In the genomic region with DNA sequence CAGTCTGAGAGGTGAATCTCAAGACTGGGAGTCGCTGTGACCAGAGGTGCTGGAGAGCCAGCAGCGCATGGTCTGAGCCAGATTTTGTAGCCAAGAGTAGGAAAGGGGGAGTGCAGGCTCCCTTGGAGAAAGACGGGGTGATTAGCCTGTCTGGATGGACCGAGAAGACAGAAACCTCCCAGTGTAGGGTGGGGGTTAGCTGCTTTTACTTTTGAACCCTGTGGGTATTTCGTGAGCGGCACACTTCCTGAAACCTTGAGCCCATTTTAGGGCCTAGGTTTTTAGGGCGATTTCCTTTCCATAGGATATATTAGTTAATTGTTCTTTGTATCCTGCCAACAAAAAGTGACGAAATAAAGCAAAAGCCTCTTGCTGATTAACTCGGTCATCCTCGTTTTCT, we compare ENCODE assay signal across 8 mouse cellular contexts. TPM values are rescaled to one million over a fixed set of nuclear protein-coding genes. Genes with fewer than 3 reads are reported as not detected.
A peak's percentile ranks its signal among the peaks of the same experiment; 100 is the strongest.
DNase-seq lines count a peak whose midpoint lies in the region; ATAC-seq and TF ChIP-seq lines count a peak whose summit lies in the region.

No protein-coding gene starts in this region.

- H3K9me3 ChIP-seq in forebrain, embryonic 14.5 days (replicated peaks; ENCODE audit: control insufficient read depth, low read length) = no peaks in the 10 kb centered on the region
- no peaks in the 10 kb centered on the region for H3K9me3 ChIP-seq in intestine, postnatal 0 days (ENCODE audit: control insufficient read depth)

- DNase-seq in cerebellum, adult 8-10 months = peak; percentile 18
- no peak for DNase-seq in cerebellum, adult 18-20 months
- DNase-seq in ZHBTc4 (ENCODE audit: low read depth, low spot score) = peak; percentile 28
- DNase-seq in forebrain, embryonic 14.5 days (ENCODE audit: low spot score) = peak; percentile 5
- DNase-seq in Muller cell, postnatal 12 days (ENCODE audit: inconsistent ontology term) = no peak
- DNase-seq in layer of hippocampus, postnatal 25 days (ENCODE audit: extremely low spot score in 1 of 2, low spot score in 1 of 2) = no peak

- no peak for TF ChIP-seq CTCF in intestine, postnatal 0 days (IDR thresholded peaks at IDR 0.05; ENCODE audit: low read depth)

- peak overlapping the region; percentile 68 for H3K9ac ChIP-seq in forebrain, embryonic 14.5 days (ENCODE audit: low read length)
- peak overlapping the region; percentile 58; the same call in 1 of the 2 replicates for H3K9ac ChIP-seq in intestine, postnatal 0 days (ENCODE audit: low read depth, low read length)

- H3K4me1 ChIP-seq in forebrain, embryonic 14.5 days (ENCODE audit: control insufficient read depth, insufficient read depth, low read length) = peaks cover 14% of the 10 kb centered on the region
- 0 out of 2 replicates have a peak, but pooled peaks cover 5% of the 10 kb centered on the region for H3K4me1 ChIP-seq in intestine, postnatal 0 days (replicated peaks; ENCODE audit: control insufficient read depth, insufficient read depth, low read length)

- no peak for ATAC-seq in forebrain, embryonic 14.5 days
- ATAC-seq in intestine, postnatal 0 days = no peak
- peak; percentile 7; the same call in 1 of the 2 replicates for ATAC-seq in megakaryocyte progenitor cell, adult 5-6 weeks (replicated peaks; ENCODE audit: poor library complexity)

- H3K4me2 ChIP-seq in forebrain, embryonic 14.5 days (ENCODE audit: low read length) = peak overlapping the region; percentile 84
- H3K4me2 ChIP-seq in intestine, postnatal 0 days (replicated peaks; ENCODE audit: low read depth) = peak overlapping the region; percentile 97

- H3K4me3 ChIP-seq in forebrain, embryonic 14.5 days (ENCODE audit: low read depth, low read length) = peak overlapping the region; percentile 75
- peak overlapping the region; percentile 84; the same call in 1 of the 2 replicates for H3K4me3 ChIP-seq in intestine, postnatal 0 days (ENCODE audit: low read depth, low read length)

- 8% methylated on average over 10 of the region's 10 CpGs for WGBS in forebrain, embryonic 14.5 days
- 23% methylated on average over 10 of the region's 10 CpGs for WGBS in intestine, postnatal 0 days

- H3K27ac ChIP-seq in forebrain, embryonic 14.5 days (ENCODE audit: low read depth, low read length) = no peak overlapping the region
- peak overlapping the region; percentile 80; the same call in 1 of the 2 replicates for H3K27ac ChIP-seq in intestine, postnatal 0 days (ENCODE audit: low read depth, low read length)

- H3K27me3 ChIP-seq in forebrain, embryonic 14.5 days (replicated peaks; ENCODE audit: control insufficient read depth, insufficient read depth, low read length) = no peaks in the 10 kb centered on the region
- H3K27me3 ChIP-seq in intestine, postnatal 0 days (replicated peaks; ENCODE audit: control insufficient read depth, insufficient read depth, low read length) = no peaks in the 10 kb centered on the region

- H3K36me3 ChIP-seq in forebrain, embryonic 14.5 days (ENCODE audit: control insufficient read depth, insufficient read depth, low read length) = no peaks in the 10 kb centered on the region
- H3K36me3 ChIP-seq in intestine, postnatal 0 days (ENCODE audit: control insufficient read depth, insufficient read depth) = no peaks in the 10 kb centered on the region

RNA-seq across cellular contexts. Expression of a gene that starts 0.9 kb away (rescaled TPM):
- polyA plus RNA-seq in forebrain, embryonic 14.5 days (2014; fragmentation: Nextera tagmentation; extraction: Ambion mirVana) = 6.7 and 7.2 TPM in 2 replicates
- 5.0 and 5.1 TPM in 2 replicates for polyA plus RNA-seq in intestine, postnatal 0 days (2015; fragmentation: Nextera tagmentation; extraction: Ambion mirVana)
- 10.3 and 10.6 TPM in 2 replicates for total RNA-seq in megakaryocyte progenitor cell, adult 5-6 weeks (2015)
- total RNA-seq in megakaryocyte progenitor cell, adult 5-6 weeks (2017) = 4.4 and 5.1 TPM in 2 replicates
- total RNA-seq in layer of hippocampus, postnatal 25 days (2021) = 10 to 100 TPM in 1 of 2 experiments, 1 to 10 TPM in 1; 9.6 to 14.3 TPM

RNA-seq across cellular contexts. Expression of a gene that starts 27.4 kb away (rescaled TPM):
- polyA plus RNA-seq in forebrain, embryonic 14.5 days (2014; fragmentation: Nextera tagmentation; extraction: Ambion mirVana) = 20.8 and 23.9 TPM in 2 replicates
- 5.2 and 6.0 TPM in 2 replicates for polyA plus RNA-seq in intestine, postnatal 0 days (2015; fragmentation: Nextera tagmentation; extraction: Ambion mirVana)
- 11.8 and 13.5 TPM in 2 replicates for total RNA-seq in megakaryocyte progenitor cell, adult 5-6 weeks (2015)
- 29.0 and 31.0 TPM in 2 replicates for total RNA-seq in megakaryocyte progenitor cell, adult 5-6 weeks (2017)
- total RNA-seq in layer of hippocampus, postnatal 25 days (2021) = 10 to 100 TPM; 22.0 to 22.5 TPM

RNA-seq across cellular contexts. Expression of a gene that starts 56.0 kb away (rescaled TPM):
- polyA plus RNA-seq in forebrain, embryonic 14.5 days (2014; fragmentation: Nextera tagmentation; extraction: Ambion mirVana) = 43.1 and 45.6 TPM in 2 replicates
- polyA plus RNA-seq in intestine, postnatal 0 days (2015; fragmentation: Nextera tagmentation; extraction: Ambion mirVana) = 17.7 and 18.0 TPM in 2 replicates
- total RNA-seq in megakaryocyte progenitor cell, adult 5-6 weeks (2015) = 21.3 TPM in 2 replicates
- total RNA-seq in megakaryocyte progenitor cell, adult 5-6 weeks (2017) = 36.5 and 43.8 TPM in 2 replicates
- 10 to 100 TPM; 24.6 to 25.8 TPM for total RNA-seq in layer of hippocampus, postnatal 25 days (2021)

RNA-seq across cellular contexts. Expression of a gene that starts 59.3 kb away (rescaled TPM):
- 27.5 and 28.5 TPM in 2 replicates for polyA plus RNA-seq in forebrain, embryonic 14.5 days (2014; fragmentation: Nextera tagmentation; extraction: Ambion mirVana)
- polyA plus RNA-seq in intestine, postnatal 0 days (2015; fragmentation: Nextera tagmentation; extraction: Ambion mirVana) = 16.7 and 17.2 TPM in 2 replicates
- total RNA-seq in megakaryocyte progenitor cell, adult 5-6 weeks (2015) = 26.7 and 27.8 TPM in 2 replicates
- total RNA-seq in megakaryocyte progenitor cell, adult 5-6 weeks (2017) = 54.7 and 62.6 TPM in 2 replicates
- 10 to 100 TPM; 26.0 to 26.9 TPM for total RNA-seq in layer of hippocampus, postnatal 25 days (2021)

Comparison
In these comparisons a context has a peak if more than half of its experiments do, and no peak if none do; other contexts are left out.
1. DNase-seq: peak in cerebellum, adult 8-10 months (single experiment), ZHBTc4 (single experiment) and forebrain, embryonic 14.5 days (single experiment); none in cerebellum, adult 18-20 months (0 of 2), Muller cell, postnatal 12 days (single experiment) and layer of hippocampus, postnatal 25 days (0 of 2).